Mouse (Mus musculus): Measurements from ENCODE around the gene Iqce. TPM values are rescaled to one million over a fixed set of nuclear protein-coding genes. Genes with fewer than 3 reads are reported as not detected.

The Iqce gene
- polyA plus RNA-seq, 1 experiment = 27.9 TPM

GRCm38 (mm10) chr5:140733336-140733735 lies 31.2 kb upstream of the Iqce start:
- no peak for TF ChIP-seq CTCF (IDR thresholded peaks at IDR 0.05; ENCODE audit: borderline replicate concordance, insufficient read depth, low read length)
- no peak for TF ChIP-seq POLR2A (IDR thresholded peaks at IDR 0.05; ENCODE audit: low read depth, low read length)
- Histone ChIP-seq H3K27ac (ENCODE audit: insufficient read depth, low read length) (no peak overlapping the region), H3K4me1 (ENCODE audit: control insufficient read depth, insufficient read depth, low read length) (no peaks in the 10 kb centered on the region), H3K4me3 (ENCODE audit: insufficient read depth, low read length) (no peak overlapping the region)

- Histone ChIP-seq H3K4me3 (ENCODE audit: insufficient read depth, low read length) (no peak overlapping the region), H3K27ac (ENCODE audit: insufficient read depth, low read length) (no peak overlapping the region), H3K4me1 (ENCODE audit: control insufficient read depth, insufficient read depth, low read length) (no peaks in the 10 kb centered on the region)
- TF ChIP-seq POLR2A (IDR thresholded peaks at IDR 0.05; ENCODE audit: low read depth, low read length) = no peak
- no peak for TF ChIP-seq CTCF (IDR thresholded peaks at IDR 0.05; ENCODE audit: borderline replicate concordance, insufficient read depth, low read length)
Measured at GRCm38 (mm10) chr5:140732195-140732594, 30.0 kb upstream of the Iqce start.

GRCm38 (mm10) chr5:140731040-140731797 lies 29.0 kb upstream of the Iqce start:
- no peaks in the 10 kb centered on the region for H3K4me1 ChIP-seq (ENCODE audit: control insufficient read depth, insufficient read depth, low read length)
- no peak overlapping the region for H3K27ac ChIP-seq (ENCODE audit: insufficient read depth, low read length)
- H3K4me3 ChIP-seq (ENCODE audit: insufficient read depth, low read length) = no peak overlapping the region
- TF ChIP-seq CTCF (IDR thresholded peaks at IDR 0.05; ENCODE audit: borderline replicate concordance, insufficient read depth, low read length) = no peak
- TF ChIP-seq POLR2A (IDR thresholded peaks at IDR 0.05; ENCODE audit: low read depth, low read length) = no peak

GRCm38 (mm10) chr5:140726946-140727740 lies 25.0 kb upstream of the Iqce start:
- no peak overlapping the region for H3K4me3 ChIP-seq (ENCODE audit: insufficient read depth, low read length)
- no peaks in the 10 kb centered on the region for H3K4me1 ChIP-seq (ENCODE audit: control insufficient read depth, insufficient read depth, low read length)
- TF ChIP-seq CTCF (IDR thresholded peaks at IDR 0.05; ENCODE audit: borderline replicate concordance, insufficient read depth, low read length) = no peak
- no peak for TF ChIP-seq POLR2A (IDR thresholded peaks at IDR 0.05; ENCODE audit: low read depth, low read length)
- no peak overlapping the region for H3K27ac ChIP-seq (ENCODE audit: insufficient read depth, low read length)

GRCm38 (mm10) chr5:140726062-140726839 lies 24.1 kb upstream of the Iqce start:
- TF ChIP-seq POLR2A (IDR thresholded peaks at IDR 0.05; ENCODE audit: low read depth, low read length) (no peak), CTCF (IDR thresholded peaks at IDR 0.05; ENCODE audit: borderline replicate concordance, insufficient read depth, low read length) (no peak)
- Histone ChIP-seq H3K4me1 (ENCODE audit: control insufficient read depth, insufficient read depth, low read length) (no peaks in the 10 kb centered on the region), H3K27ac (ENCODE audit: insufficient read depth, low read length) (no peak overlapping the region)

GRCm38 (mm10) chr5:140723822-140724221 lies 21.6 kb upstream of the Iqce start, which contains the start of gene Amz1:
Amz1 (plus strand) TSS chr5:140724127.
- no peaks in the 10 kb centered on the region for H3K4me1 ChIP-seq (ENCODE audit: control insufficient read depth, insufficient read depth, low read length)
- no peak within 1 kb of the TSS for H3K4me3 ChIP-seq (ENCODE audit: insufficient read depth, low read length)
- TF ChIP-seq CTCF (IDR thresholded peaks at IDR 0.05; ENCODE audit: borderline replicate concordance, insufficient read depth, low read length) (no peak), POLR2A (IDR thresholded peaks at IDR 0.05; ENCODE audit: low read depth, low read length) (no peak)
- no peak within 1 kb of the TSS for H3K27ac ChIP-seq (ENCODE audit: insufficient read depth, low read length)

More at GRCm38 (mm10) chr5:140726062-140726839, 24.1 kb upstream of the Iqce start:
- H3K4me3 ChIP-seq (ENCODE audit: insufficient read depth, low read length) = no peak overlapping the region

GRCm38 (mm10) chr5:140722121-140722520 lies 19.9 kb upstream of the Iqce start:
- TF ChIP-seq CTCF (IDR thresholded peaks at IDR 0.05; ENCODE audit: borderline replicate concordance, insufficient read depth, low read length) (no peak), POLR2A (IDR thresholded peaks at IDR 0.05; ENCODE audit: low read depth, low read length) (no peak)
- no peak overlapping the region for H3K4me3 ChIP-seq (ENCODE audit: insufficient read depth, low read length)
- H3K4me1 ChIP-seq (ENCODE audit: control insufficient read depth, insufficient read depth, low read length) = no peaks in the 10 kb centered on the region
- H3K27ac ChIP-seq (ENCODE audit: insufficient read depth, low read length) = no peak overlapping the region

GRCm38 (mm10) chr5:140720773-140721172 lies 18.6 kb upstream of the Iqce start:
- H3K4me1 ChIP-seq (ENCODE audit: control insufficient read depth, insufficient read depth, low read length) = no peaks in the 10 kb centered on the region
- H3K4me3 ChIP-seq (ENCODE audit: insufficient read depth, low read length) = no peak overlapping the region
- no peak overlapping the region for H3K27ac ChIP-seq (ENCODE audit: insufficient read depth, low read length)
- TF ChIP-seq CTCF (IDR thresholded peaks at IDR 0.05; ENCODE audit: borderline replicate concordance, insufficient read depth, low read length) (no peak), POLR2A (IDR thresholded peaks at IDR 0.05; ENCODE audit: low read depth, low read length) (no peak)

- Histone ChIP-seq H3K4me1 (ENCODE audit: control insufficient read depth, insufficient read depth, low read length) (0 out of 2 replicates have a peak, but pooled peaks cover 2% of the 10 kb centered on the region), H3K27ac (ENCODE audit: insufficient read depth, low read length) (no peak overlapping the region), H3K4me3 (ENCODE audit: insufficient read depth, low read length) (no peak overlapping the region)
- no peak for TF ChIP-seq POLR2A (IDR thresholded peaks at IDR 0.05; ENCODE audit: low read depth, low read length)
- TF ChIP-seq CTCF (IDR thresholded peaks at IDR 0.05; ENCODE audit: borderline replicate concordance, insufficient read depth, low read length) = no peak
Measured at GRCm38 (mm10) chr5:140711040-140711439, 8.9 kb upstream of the Iqce start.

Data from embryonic fibroblast, embryonic 13.5 days (primary cell).